8 mouse cellular contexts compared by ENCODE assay signal in genomic region chr6:113690400-113691083, GRCm38 (mm10). TPM values are rescaled to one million over a fixed set of nuclear protein-coding genes. Genes with fewer than 3 reads are reported as not detected.
DNase-seq lines count a peak whose midpoint lies in the region; ATAC-seq and TF ChIP-seq lines count a peak whose summit lies in the region.

No protein-coding gene starts in this region.

- H3K27ac ChIP-seq in heart, embryonic 11.5 days (ENCODE audit: low read depth, low read length) = peak overlapping the region; percentile 95
- peak overlapping the region; percentile 91 for H3K27ac ChIP-seq in kidney, postnatal 0 days
- peak overlapping the region; percentile 80 for H3K27ac ChIP-seq in macrophage
- H3K27ac ChIP-seq in stomach, embryonic 16.5 days (ENCODE audit: low read length) = peak overlapping the region; percentile 94

- H3K9ac ChIP-seq in heart, embryonic 11.5 days (ENCODE audit: low read depth, low read length) = peak overlapping the region; percentile 71
- H3K9ac ChIP-seq in kidney, postnatal 0 days (ENCODE audit: low read depth, low read length) = 0 out of 2 replicates have a peak overlapping the region, but pooled peaks have one; percentile 3
- H3K9ac ChIP-seq in stomach, embryonic 16.5 days (ENCODE audit: low read length) = peak overlapping the region; percentile 69

- peaks cover 11% of the 10 kb centered on the region; the same call in 1 of the 2 replicates for H3K79me2 ChIP-seq in macrophage (ENCODE audit: inconsistent target)

- H3K36me3 ChIP-seq in heart, embryonic 11.5 days (ENCODE audit: control insufficient read depth, insufficient read depth, low read length) = no peaks in the 10 kb centered on the region
- no peaks in the 10 kb centered on the region for H3K36me3 ChIP-seq in kidney, postnatal 0 days (ENCODE audit: insufficient read depth, low read length)
- H3K36me3 ChIP-seq in macrophage (ENCODE audit: inconsistent target) = peaks cover 38% of the 10 kb centered on the region
- no peaks in the 10 kb centered on the region for H3K36me3 ChIP-seq in stomach, embryonic 16.5 days (ENCODE audit: control insufficient read depth, insufficient read depth, low read length)

- no peak for TF ChIP-seq CTCF in kidney, postnatal 0 days (IDR thresholded peaks at IDR 0.05; ENCODE audit: low read depth)

- DNase-seq in gastrocnemius, adult 18-20 months (ENCODE audit: low spot score) = peak; percentile 19
- no peak for DNase-seq in gastrocnemius, postnatal 25 days
- DNase-seq in c-Kit-negative CD71-positive TER-119-positive erythroid progenitor cells, embryonic 14.5 days (ENCODE audit: low read depth, low spot score) = peak; percentile 70
- peak; percentile 96 for DNase-seq in kidney, postnatal 0 days (ENCODE audit: low spot score)
- DNase-seq in right cerebral cortex, postnatal 36 days (ENCODE audit: low spot score in 2 of 2) = no peak

- no peaks in the 10 kb centered on the region for H3K27me3 ChIP-seq in heart, embryonic 11.5 days (ENCODE audit: control insufficient read depth, insufficient read depth, low read length)
- no peaks in the 10 kb centered on the region for H3K27me3 ChIP-seq in kidney, postnatal 0 days (ENCODE audit: insufficient read depth, low read length)
- H3K27me3 ChIP-seq in stomach, embryonic 16.5 days (ENCODE audit: control insufficient read depth, insufficient read depth, low read length) = no peaks in the 10 kb centered on the region

- ATAC-seq in heart, embryonic 11.5 days (replicated peaks; ENCODE audit: insufficient number of reproducible peaks, low FRiP score, low TSS enrichment) = peak; percentile 89
- peak; percentile 87 for ATAC-seq in kidney, postnatal 0 days (replicated peaks; ENCODE audit: low FRiP score, low read depth)
- ATAC-seq in stomach, embryonic 16.5 days (ENCODE audit: insufficient read depth, low FRiP score) = peak; percentile 85

- peaks cover 39% of the 10 kb centered on the region for H3K4me1 ChIP-seq in heart, embryonic 11.5 days (ENCODE audit: control insufficient read depth, insufficient read depth, low read length)
- H3K4me1 ChIP-seq in kidney, postnatal 0 days (replicated peaks; ENCODE audit: insufficient read depth, low read length) = peaks cover 14% of the 10 kb centered on the region
- peaks cover 17% of the 10 kb centered on the region for H3K4me1 ChIP-seq in stomach, embryonic 16.5 days (ENCODE audit: control insufficient read depth, insufficient read depth, low read length)

- H3K4me3 ChIP-seq in heart, embryonic 11.5 days (ENCODE audit: low read depth, low read length) = peak overlapping the region; percentile 28; the same call in 1 of the 2 replicates
- 0 out of 2 replicates have a peak overlapping the region, but pooled peaks have one; percentile 3 for H3K4me3 ChIP-seq in kidney, postnatal 0 days (replicated peaks; ENCODE audit: low read depth, low read length)
- no peak overlapping the region for H3K4me3 ChIP-seq in macrophage (ENCODE audit: inconsistent target)
- H3K4me3 ChIP-seq in stomach, embryonic 16.5 days (replicated peaks; ENCODE audit: low read length) = peak overlapping the region; percentile 19

- H3K9me3 ChIP-seq in heart, embryonic 11.5 days (replicated peaks; ENCODE audit: control insufficient read depth, low read length) = no peaks in the 10 kb centered on the region
- H3K9me3 ChIP-seq in kidney, postnatal 0 days (replicated peaks; ENCODE audit: low read length) = no peaks in the 10 kb centered on the region
- H3K9me3 ChIP-seq in stomach, embryonic 16.5 days (replicated peaks; ENCODE audit: control insufficient read depth, low read length) = no peaks in the 10 kb centered on the region

- peak overlapping the region; percentile 66 for H3K4me2 ChIP-seq in heart, embryonic 11.5 days
- peak overlapping the region; percentile 40 for H3K4me2 ChIP-seq in kidney, postnatal 0 days (ENCODE audit: low read length)
- H3K4me2 ChIP-seq in stomach, embryonic 16.5 days (ENCODE audit: low read depth, low read length) = peak overlapping the region; percentile 43

- WGBS in heart, embryonic 11.5 days (ENCODE audit: insufficient replicate concordance) = 1% methylated on average over 13 of the region's 14 CpGs
- 4% methylated on average over 14 of the region's 14 CpGs for WGBS in kidney, postnatal 0 days
- 34% methylated on average over 14 of the region's 14 CpGs for WGBS in macrophage (ENCODE audit: missing documents)
- 3% methylated on average over 14 of the region's 14 CpGs for WGBS in stomach, embryonic 16.5 days

RNA-seq across cellular contexts. Expression of gene Tatdn2, which starts 6.3 kb away (rescaled TPM):
- 10 to 100 TPM; 38.0 to 47.5 TPM for total RNA-seq in gastrocnemius, adult 18-20 months (2021)
- 10 to 100 TPM; 28.8 to 31.6 TPM for total RNA-seq in gastrocnemius, postnatal 25 days (2021)
- polyA plus RNA-seq in heart, embryonic 11.5 days (2014; fragmentation: Nextera tagmentation; extraction: Ambion mirVana) = 0.93 and 1.1 TPM in 2 replicates
- polyA plus RNA-seq in kidney, postnatal 0 days (2015; fragmentation: Nextera tagmentation; extraction: Ambion mirVana) = 0.78 and 0.95 TPM in 2 replicates
- 100 to 1,000 TPM in 25 of 26 experiments, 10 to 100 TPM in 1; 60.7 to 404 (median 167) TPM for total RNA-seq in macrophage (2018; cell fraction: chromatin; rRNA removed)
- total RNA-seq in macrophage (2018; cell fraction: cytosol; rRNA removed) = 10 to 100 TPM; 34.1 to 79.6 (median 45.1) TPM
- 100 to 1,000 TPM in 14 of 26 experiments, 10 to 100 TPM in 12; 68.7 to 260 (median 106) TPM for total RNA-seq in macrophage (2018; cell fraction: nucleus; rRNA removed)
- 31.1 to 76.3 TPM (median 53.5 TPM) in 3 replicates for polyA plus RNA-seq in macrophage (2018)
- polyA plus RNA-seq in stomach, embryonic 16.5 days (2015; fragmentation: Nextera tagmentation; extraction: Ambion mirVana) = 0.58 and 0.72 TPM in 2 replicates

RNA-seq across cellular contexts. Expression of gene Ghrl, which starts 29.1 kb away (rescaled TPM):
- total RNA-seq in gastrocnemius, adult 18-20 months (2021) = not detected
- not detected for total RNA-seq in gastrocnemius, postnatal 25 days (2021)
- 0.66 and 0.69 TPM in 2 replicates for polyA plus RNA-seq in heart, embryonic 11.5 days (2014; fragmentation: Nextera tagmentation; extraction: Ambion mirVana)
- polyA plus RNA-seq in kidney, postnatal 0 days (2015; fragmentation: Nextera tagmentation; extraction: Ambion mirVana) = not detected in 2 replicates
- total RNA-seq in macrophage (2018; cell fraction: chromatin; rRNA removed) = 10 to 100 TPM in 1 of 26 experiments, 1 to 10 TPM in 1, not detected in 24; 1.4 to 12.2 TPM
- total RNA-seq in macrophage (2018; cell fraction: cytosol; rRNA removed) = not detected
- total RNA-seq in macrophage (2018; cell fraction: nucleus; rRNA removed) = 1 to 10 TPM in 5 of 26 experiments, not detected in 21; 2.2 to 5.5 (median 3.4) TPM
- polyA plus RNA-seq in macrophage (2018) = not detected in 3 replicates
- 40.7 and 53.2 TPM in 2 replicates for polyA plus RNA-seq in stomach, embryonic 16.5 days (2015; fragmentation: Nextera tagmentation; extraction: Ambion mirVana)

RNA-seq across cellular contexts. Expression of gene Sec13, which starts 50.0 kb away (rescaled TPM):
- 10 to 100 TPM; 64.7 to 66.4 TPM for total RNA-seq in gastrocnemius, adult 18-20 months (2021)
- 10 to 100 TPM; 62.4 to 67.2 TPM for total RNA-seq in gastrocnemius, postnatal 25 days (2021)
- 246 and 266 TPM in 2 replicates for polyA plus RNA-seq in heart, embryonic 11.5 days (2014; fragmentation: Nextera tagmentation; extraction: Ambion mirVana)
- 216 and 238 TPM in 2 replicates for polyA plus RNA-seq in kidney, postnatal 0 days (2015; fragmentation: Nextera tagmentation; extraction: Ambion mirVana)
- total RNA-seq in macrophage (2018; cell fraction: chromatin; rRNA removed) = 10 to 100 TPM; 24.7 to 76.2 (median 56.8) TPM
- total RNA-seq in macrophage (2018; cell fraction: cytosol; rRNA removed) = 100 to 1,000 TPM in 9 of 26 experiments, 10 to 100 TPM in 17; 76.6 to 116 (median 92.1) TPM
- 10 to 100 TPM; 37.2 to 78.5 (median 53.0) TPM for total RNA-seq in macrophage (2018; cell fraction: nucleus; rRNA removed)
- 73.8 to 122 TPM (median 108 TPM) in 3 replicates for polyA plus RNA-seq in macrophage (2018)
- 244 TPM in 2 replicates for polyA plus RNA-seq in stomach, embryonic 16.5 days (2015; fragmentation: Nextera tagmentation; extraction: Ambion mirVana)

RNA-seq across cellular contexts. Expression of gene Irak2, which starts 52.3 kb away (rescaled TPM):
- total RNA-seq in gastrocnemius, adult 18-20 months (2021) = 1 to 10 TPM; 4.6 to 9.0 TPM
- 1 to 10 TPM; 3.0 to 4.7 TPM for total RNA-seq in gastrocnemius, postnatal 25 days (2021)
- 6.7 and 7.2 TPM in 2 replicates for polyA plus RNA-seq in heart, embryonic 11.5 days (2014; fragmentation: Nextera tagmentation; extraction: Ambion mirVana)
- 5.3 and 6.7 TPM in 2 replicates for polyA plus RNA-seq in kidney, postnatal 0 days (2015; fragmentation: Nextera tagmentation; extraction: Ambion mirVana)
- total RNA-seq in macrophage (2018; cell fraction: chromatin; rRNA removed) = 100 to 1,000 TPM; 124 to 877 (median 414) TPM
- total RNA-seq in macrophage (2018; cell fraction: cytosol; rRNA removed) = 100 to 1,000 TPM in 6 of 26 experiments, 10 to 100 TPM in 20; 31.3 to 188 (median 58.0) TPM
- total RNA-seq in macrophage (2018; cell fraction: nucleus; rRNA removed) = 100 to 1,000 TPM in 23 of 26 experiments, 10 to 100 TPM in 3; 76.4 to 499 (median 338) TPM
- 37.2 to 60.7 TPM (median 44.6 TPM) in 3 replicates for polyA plus RNA-seq in macrophage (2018)
- polyA plus RNA-seq in stomach, embryonic 16.5 days (2015; fragmentation: Nextera tagmentation; extraction: Ambion mirVana) = 9.3 and 12.0 TPM in 2 replicates

Comparison
In these comparisons a context has a peak if more than half of its experiments do, and no peak if none do; other contexts are left out.
1. DNase-seq: peak in gastrocnemius, adult 18-20 months (single experiment), c-Kit-negative CD71-positive TER-119-positive erythroid progenitor cells, embryonic 14.5 days (single experiment) and kidney, postnatal 0 days (single experiment); none in gastrocnemius, postnatal 25 days (single experiment) and right cerebral cortex, postnatal 36 days (0 of 2).
2. H3K9ac ChIP-seq: peak in every context shown above with its lines; median percentile 71 in heart, embryonic 11.5 days; 69 in stomach, embryonic 16.5 days; 3 in kidney, postnatal 0 days.
3. RNA of gene Tatdn2, which starts 6.3 kb away (polyA plus RNA-seq): 31.1 to 76.3 TPM in macrophage; 0.78 to 0.95 TPM in kidney, postnatal 0 days, 0.93 to 1.1 TPM in heart, embryonic 11.5 days and 0.58 to 0.72 TPM in stomach, embryonic 16.5 days; every median in the first group is over 10 times any median in the second.
4. RNA of gene Ghrl, which starts 29.1 kb away (polyA plus RNA-seq): 40.7 to 53.2 TPM in stomach, embryonic 16.5 days; 0.66 to 0.69 TPM in heart, embryonic 11.5 days, not detected in kidney, postnatal 0 days and not detected in macrophage; every median in the first group is over 10 times any median in the second.
5. Peak in every context shown above with its lines, with median percentiles within 50 percentile points of each other: ATAC-seq, H3K27ac ChIP-seq and H3K4me2 ChIP-seq.